Mouse (Mus musculus) forebrain, embryonic 11.5 days (tissue): ENCODE data around the gene Grin2a. TPM values are rescaled to one million over a fixed set of nuclear protein-coding genes. Genes with fewer than 3 reads are reported as not detected.

Experiments
- ATAC-seq: fragments of 200-750 bp; cut with Nextera tagmentation; replicated peaks from 2 replicates; pipeline ENCODE4 v1.8.0; 2017; ENCODE audit warnings: moderate TSS enrichment; ENCODE audit not compliant: low FRiP score
- DNase-seq: peaks from one replicate; pipeline ENCODE4 v3.0.0-alpha.2; 2017; ENCODE audit warnings: low spot score
- H3K27ac ChIP-seq: fragments of 300-500 bp; sonication (generic); 2 replicates; pipeline ENCODE4 v1.5.1; 2014; ENCODE audit warnings: low read depth, low read length
- H3K27me3 ChIP-seq: fragments of 300-500 bp; sonication (generic); 2 replicates; pipeline ENCODE4 v1.6.1; 2014; ENCODE audit warnings: mild to moderate bottlenecking, low read length, mixed read lengths; ENCODE audit not compliant: control insufficient read depth, insufficient read depth
- H3K36me3 ChIP-seq: fragments of 300-500 bp; sonication (generic); 2 replicates; pipeline ENCODE4 v1.6.1; 2014; ENCODE audit warnings: mild to moderate bottlenecking, low read length, moderate library complexity, mixed read lengths; ENCODE audit not compliant: control insufficient read depth, insufficient read depth
- H3K4me1 ChIP-seq: fragments of 300-500 bp; sonication (generic); replicated peaks from 2 replicates; pipeline ENCODE4 v1.6.1; 2014; ENCODE audit warnings: low read length, mixed read lengths; ENCODE audit not compliant: control insufficient read depth, insufficient read depth
- H3K4me2 ChIP-seq: fragments of 300-500 bp; sonication (generic); 2 replicates; pipeline ENCODE4 v1.6.1; 2014; ENCODE audit warnings: low read depth, mild to moderate bottlenecking, low read length, moderate library complexity, mixed read lengths; ENCODE audit not compliant: severe bottlenecking
- H3K4me3 ChIP-seq: fragments of 300-500 bp; sonication (generic); 2 replicates; pipeline ENCODE4 v1.5.1; 2014; ENCODE audit warnings: low read depth, low read length
- H3K9ac ChIP-seq: fragments of 300-500 bp; sonication (generic); 2 replicates; pipeline ENCODE4 v1.6.1; 2014; ENCODE audit warnings: low read length
- H3K9me3 ChIP-seq: fragments of 300-500 bp; sonication (generic); 2 replicates; pipeline ENCODE4 v1.6.1; 2016; ENCODE audit warnings: low read length, mixed read lengths; ENCODE audit not compliant: control insufficient read depth
- WGBS: fragments of 180-500 bp; shearing (Covaris S2); extraction: QIAGEN DNeasy Blood & Tissue Kit; methylation state at CpG from one replicate; pipeline ENCODE4 v1.1.7; 2014; 5-methylcytosine and 5-hydroxymethylcytosine counted together
- polyA plus RNA-seq: library from polyadenylated mRNA; unstranded; fragments of >200 nt; fragmentation: Nextera tagmentation; extraction: Ambion mirVana; gene quantifications from 2 replicates; pipeline ENCODE4 v1.2.1, GENCODE M21; 2014

The Grin2a gene
- polyA plus RNA-seq, 1 experiment from 2014 or later, result 0.91 TPM

DNA sequence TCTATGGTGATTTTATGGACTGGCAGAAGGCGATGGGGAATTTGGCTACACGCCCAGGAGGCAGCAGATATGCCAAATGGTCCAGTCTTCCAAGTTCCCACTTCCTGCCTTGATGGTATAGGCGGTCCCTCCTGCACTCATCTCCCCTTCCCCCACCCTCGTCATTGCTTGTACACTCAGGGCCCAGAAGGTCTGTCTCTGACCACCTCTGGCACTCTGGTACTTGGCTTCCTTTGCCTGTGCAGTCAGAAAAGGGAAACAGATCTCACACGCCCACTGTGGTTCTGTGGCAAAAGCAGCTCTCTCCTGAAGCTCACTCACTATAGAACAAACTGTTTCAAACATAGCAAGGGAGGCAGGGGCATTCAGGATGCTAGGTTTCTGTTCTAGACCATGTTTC is 227.0 kb downstream of the Grin2a start:
- H3K4me1 ChIP-seq, result no peaks in the 10 kb centered on the region
- H3K27me3 ChIP-seq, result no peaks in the 10 kb centered on the region
- H3K9ac ChIP-seq, result no peak overlapping the region
- H3K9me3 ChIP-seq, result no peaks in the 10 kb centered on the region
- H3K36me3 ChIP-seq, result no peaks in the 10 kb centered on the region
- DNase-seq (no peak), ATAC-seq (no peak)
- no peak overlapping the region for H3K27ac ChIP-seq
- WGBS, result 87% methylated on average over 5 of the region's 5 CpGs
- H3K4me2 ChIP-seq, result no peak overlapping the region
- no peak overlapping the region for H3K4me3 ChIP-seq

- Histone ChIP-seq H3K36me3 (no peaks in the 10 kb centered on the region), H3K4me3 (no peak overlapping the region), H3K9ac (no peak overlapping the region), H3K27me3 (no peaks in the 10 kb centered on the region), H3K4me2 (no peak overlapping the region), H3K9me3 (no peaks in the 10 kb centered on the region), H3K4me1 (no peaks in the 10 kb centered on the region), H3K27ac (no peak overlapping the region)
- WGBS, result 89% methylated on average over 3 of the region's 3 CpGs
- no peak for ATAC-seq
- no peak for DNase-seq
Observed at GRCm38 (mm10) chr16:9767946-9768345, 227.4 kb downstream of the Grin2a start.

DNA sequence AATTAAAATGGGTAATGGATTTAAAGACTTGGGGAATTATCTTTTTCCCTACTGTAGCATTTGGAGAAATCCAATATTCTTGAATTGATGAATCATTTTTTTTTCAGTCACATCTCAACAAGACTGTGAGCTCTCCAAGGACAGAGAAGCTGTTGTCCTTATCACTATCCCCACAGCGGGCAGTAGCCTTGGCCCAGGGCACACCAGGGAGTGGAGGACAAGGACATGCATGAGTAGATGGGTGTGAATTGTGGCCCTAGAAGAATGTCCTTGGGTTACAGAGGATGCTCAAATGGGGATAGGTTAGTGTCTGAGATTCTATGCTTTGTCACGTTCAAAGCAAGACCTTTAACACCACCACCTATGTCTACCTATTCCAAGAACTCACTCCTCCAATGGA is 231.3 kb downstream of the Grin2a start:
- WGBS, result 91% methylated on average over 2 of the region's 2 CpGs
- Histone ChIP-seq H3K4me1 (no peaks in the 10 kb centered on the region), H3K9me3 (no peaks in the 10 kb centered on the region), H3K36me3 (no peaks in the 10 kb centered on the region), H3K27ac (no peak overlapping the region), H3K4me3 (no peak overlapping the region), H3K4me2 (no peak overlapping the region), H3K9ac (no peak overlapping the region), H3K27me3 (no peaks in the 10 kb centered on the region)
- DNase-seq (no peak), ATAC-seq (no peak)

- H3K9ac ChIP-seq, result no peak overlapping the region
- 91% methylated on average over 2 of the region's 2 CpGs for WGBS
- no peaks in the 10 kb centered on the region for H3K36me3 ChIP-seq
- H3K9me3 ChIP-seq, result no peaks in the 10 kb centered on the region
- ATAC-seq (no peak), DNase-seq (no peak)
- no peak overlapping the region for H3K4me2 ChIP-seq
- H3K27me3 ChIP-seq, result no peaks in the 10 kb centered on the region
- no peak overlapping the region for H3K4me3 ChIP-seq
- H3K4me1 ChIP-seq, result no peaks in the 10 kb centered on the region
- no peak overlapping the region for H3K27ac ChIP-seq
Observed at GRCm38 (mm10) chr16:9760347-9760746, 235.0 kb downstream of the Grin2a start.

DNA sequence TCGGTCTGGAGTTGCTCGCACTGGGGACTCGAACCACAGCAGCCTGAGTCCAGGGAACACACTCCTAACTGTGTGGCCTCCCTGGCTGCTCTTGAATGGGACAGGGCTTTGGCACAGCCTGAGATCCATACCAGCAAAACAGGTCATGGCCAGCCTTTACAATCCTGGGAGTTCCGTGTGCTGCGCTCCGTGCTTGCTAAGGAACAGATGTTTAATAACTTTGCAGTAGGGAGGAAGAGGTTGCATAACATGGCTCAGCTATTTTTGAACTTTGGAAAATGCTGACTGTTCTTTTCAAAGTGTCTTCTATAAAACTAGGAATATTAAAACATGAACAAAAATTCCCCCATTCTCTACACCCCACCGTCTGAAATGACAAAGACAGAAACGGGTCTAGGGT is 238.5 kb downstream of the Grin2a start:
- no peaks in the 10 kb centered on the region for H3K9me3 ChIP-seq
- no peaks in the 10 kb centered on the region for H3K27me3 ChIP-seq
- no peaks in the 10 kb centered on the region for H3K36me3 ChIP-seq
- no peak overlapping the region for H3K27ac ChIP-seq
- H3K4me3 ChIP-seq, result no peak overlapping the region
- no peak for ATAC-seq
- no peak for DNase-seq
- no peaks in the 10 kb centered on the region for H3K4me1 ChIP-seq
- WGBS, result 92% methylated on average over 8 of the region's 8 CpGs
- H3K4me2 ChIP-seq, result no peak overlapping the region
- H3K9ac ChIP-seq, result no peak overlapping the region

GRCm38 (mm10) chr16:9754061-9754460 is 241.3 kb downstream of the Grin2a start:
- H3K9me3 ChIP-seq, result no peaks in the 10 kb centered on the region
- H3K4me3 ChIP-seq, result no peak overlapping the region
- no peak overlapping the region for H3K27ac ChIP-seq
- WGBS, result 92% methylated on average over 5 of the region's 5 CpGs
- no peaks in the 10 kb centered on the region for H3K36me3 ChIP-seq
- ATAC-seq (no peak), DNase-seq (no peak)
- no peak overlapping the region for H3K4me2 ChIP-seq
- no peaks in the 10 kb centered on the region for H3K4me1 ChIP-seq
- no peaks in the 10 kb centered on the region for H3K27me3 ChIP-seq
- H3K9ac ChIP-seq, result no peak overlapping the region

DNA sequence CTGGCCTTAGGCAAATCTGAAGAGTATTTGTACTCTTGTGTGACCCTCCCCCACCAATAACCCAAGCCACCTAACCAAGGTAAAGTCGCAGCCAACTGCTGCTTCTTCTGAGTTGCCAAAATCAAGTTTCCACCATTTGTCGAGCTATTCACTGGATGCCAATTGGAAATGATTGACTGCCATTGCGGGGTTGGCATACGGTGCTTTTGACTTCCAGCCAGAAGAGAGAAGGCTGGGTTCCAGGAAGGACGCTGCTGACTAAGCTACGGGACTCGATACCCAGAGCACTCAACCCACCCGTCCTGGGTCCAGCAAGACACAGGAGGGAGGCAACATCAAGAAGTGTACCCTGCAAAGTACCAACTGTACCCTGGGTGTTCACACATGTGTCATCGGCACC is 242.3 kb downstream of the Grin2a start:
- H3K4me2 ChIP-seq, result no peak overlapping the region
- no peak overlapping the region for H3K27ac ChIP-seq
- no peak overlapping the region for H3K9ac ChIP-seq
- no peaks in the 10 kb centered on the region for H3K27me3 ChIP-seq
- H3K36me3 ChIP-seq, result no peaks in the 10 kb centered on the region
- H3K4me3 ChIP-seq, result no peak overlapping the region
- H3K4me1 ChIP-seq, result no peaks in the 10 kb centered on the region
- no peak for ATAC-seq
- DNase-seq, result no peak
- 95% methylated on average over 9 of the region's 9 CpGs for WGBS
- no peaks in the 10 kb centered on the region for H3K9me3 ChIP-seq

- no peaks in the 10 kb centered on the region for H3K4me1 ChIP-seq
- WGBS, result 83% methylated on average over 8 of the region's 8 CpGs
- DNase-seq (no peak), ATAC-seq (no peak)
- H3K27ac ChIP-seq, result no peak overlapping the region
- no peak overlapping the region for H3K4me3 ChIP-seq
- no peak overlapping the region for H3K9ac ChIP-seq
- no peak overlapping the region for H3K4me2 ChIP-seq
- H3K36me3 ChIP-seq, result no peaks in the 10 kb centered on the region
- no peaks in the 10 kb centered on the region for H3K9me3 ChIP-seq
- H3K27me3 ChIP-seq, result no peaks in the 10 kb centered on the region
Observed at GRCm38 (mm10) chr16:9752600-9752999, 242.8 kb downstream of the Grin2a start.

GRCm38 (mm10) chr16:9751045-9751569 is 244.3 kb downstream of the Grin2a start:
- 81% methylated on average over 11 of the region's 11 CpGs for WGBS
- DNase-seq, result no peak
- no peaks in the 10 kb centered on the region for H3K4me1 ChIP-seq
- H3K9me3 ChIP-seq, result no peaks in the 10 kb centered on the region
- no peaks in the 10 kb centered on the region for H3K36me3 ChIP-seq
- H3K4me3 ChIP-seq, result no peak overlapping the region
- H3K9ac ChIP-seq, result no peak overlapping the region
- H3K27ac ChIP-seq, result no peak overlapping the region
- no peak for ATAC-seq
- no peaks in the 10 kb centered on the region for H3K27me3 ChIP-seq
- H3K4me2 ChIP-seq, result no peak overlapping the region
